Comparison of ENCODE assay signal across 7 mouse cellular contexts in the genomic region with DNA sequence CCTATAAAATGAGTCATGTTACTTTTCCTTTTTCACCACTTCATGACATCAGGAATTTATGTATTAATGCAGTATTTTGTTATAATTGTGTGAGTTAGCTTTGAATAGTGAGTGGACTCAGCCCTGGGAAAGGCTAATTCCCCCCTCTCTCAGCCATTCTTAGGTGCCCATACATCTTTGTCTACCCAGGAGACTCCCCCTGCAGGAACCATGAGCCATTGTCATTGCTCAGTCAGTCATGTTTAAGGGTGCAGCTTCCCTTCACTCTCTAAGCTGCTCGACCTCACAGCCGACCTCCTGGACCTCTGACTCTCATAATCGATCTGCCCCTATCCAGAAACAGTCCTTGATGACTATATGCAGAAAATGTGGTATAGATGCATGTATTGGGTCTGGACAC. TPM values are rescaled to one million over a fixed set of nuclear protein-coding genes. Genes with fewer than 3 reads are reported as not detected.
"Had no signal": no experiment of that assay in that cellular context is flagged by ENCODE, and none has a peak within 500 bp of the region (broad histone marks: within the 10 kb centered on the region; RNA-seq: fewer than 3 reads in every experiment).

No protein-coding gene starts in this region.

RNA-seq across cellular contexts. Expression of a gene that starts 0.7 kb away (rescaled TPM):
- polyA plus RNA-seq: liver, adult 2 months; midbrain, postnatal 0 days; small intestine, adult 2 months had no signal

RNA-seq across cellular contexts. Expression of a gene that starts 15.9 kb away (rescaled TPM):
- polyA plus RNA-seq: limb, embryonic 13.5 days; liver, adult 2 months; liver, embryonic 14.5 days; lung, adult 2 months; midbrain, embryonic 12.5 days; midbrain, postnatal 0 days; small intestine, adult 2 months had no signal
